Mouse (Mus musculus): ENCODE results near the gene Fgd2.
"Not testable (repeated sequence)": the region's sequence is repeated elsewhere in the genome, so short reads cannot be mapped to it uniquely, and the experiment has no call there.

The Fgd2 gene

DNA sequence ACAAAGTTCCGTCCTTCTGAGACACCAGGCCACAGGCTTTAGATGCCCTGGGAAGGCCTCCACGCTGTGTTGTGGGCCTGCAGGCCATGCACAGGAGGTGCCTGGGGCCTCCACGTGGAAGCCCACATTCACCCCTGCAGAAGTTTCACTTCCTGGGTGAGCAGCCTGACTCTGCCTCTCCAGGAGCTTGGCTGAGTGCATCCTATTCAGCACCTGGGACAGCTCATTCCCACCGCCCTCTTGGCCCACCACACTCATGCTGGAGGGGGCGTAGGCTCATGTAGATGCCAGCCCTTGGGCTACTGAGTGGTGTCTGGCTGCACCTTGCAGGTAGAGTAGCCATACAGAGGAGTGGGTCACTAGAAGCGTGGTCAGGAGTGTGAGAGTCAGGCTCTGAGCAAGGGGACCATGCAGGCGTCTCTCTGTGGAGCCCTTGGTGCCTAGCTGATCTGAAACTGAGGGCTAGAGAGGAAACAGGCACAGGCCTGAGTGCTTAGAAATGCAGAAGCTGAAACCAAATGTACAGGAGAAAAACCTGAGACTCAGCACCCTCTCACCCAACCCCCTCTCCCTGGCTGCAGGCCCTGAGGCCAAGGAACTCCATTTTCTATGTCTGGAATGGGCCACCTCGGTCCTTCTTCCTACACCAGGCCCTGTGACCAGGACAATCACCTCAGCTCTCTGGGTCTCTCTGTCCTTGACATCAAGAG lies 1.4 kb downstream of the Fgd2 start:
- no peak for DNase-seq (ENCODE audit: low read depth, low spot score)

GRCm38 (mm10) chr17:29363109-29363508 lies 2.4 kb downstream of the Fgd2 start:
- no peak for DNase-seq (ENCODE audit: low read depth, low spot score)

DNA sequence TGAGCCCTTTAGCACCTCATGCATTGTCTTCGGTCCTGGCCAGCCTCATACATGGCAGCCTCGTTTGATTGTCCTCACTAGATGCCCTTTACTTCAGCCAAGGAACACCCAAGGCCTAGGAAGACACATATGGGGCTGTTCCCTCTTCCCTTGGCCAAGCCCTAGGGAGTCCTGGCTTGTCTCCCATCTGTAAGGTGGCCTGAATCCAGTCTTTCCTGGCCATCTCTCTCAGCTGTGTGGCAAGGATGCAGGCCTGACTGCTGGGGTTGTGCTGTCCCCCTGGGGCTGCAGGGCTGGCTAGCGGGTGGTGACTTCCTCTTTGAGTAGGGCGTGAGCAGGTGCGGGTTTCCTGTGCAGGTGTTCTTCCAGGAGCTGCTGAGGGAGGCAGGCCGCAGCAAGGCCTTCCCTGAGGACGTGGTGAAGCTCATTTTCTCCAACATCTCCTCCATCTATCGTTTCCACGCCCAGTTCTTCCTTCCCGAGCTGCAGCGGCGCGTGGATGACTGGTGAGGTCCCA lies 4.4 kb downstream of the Fgd2 start:
- DNase-seq (ENCODE audit: low read depth, low spot score) = no peak

- no peak for DNase-seq (ENCODE audit: low read depth, low spot score)
Measured at GRCm38 (mm10) chr17:29368726-29369125, 8.0 kb downstream of the Fgd2 start.

DNA sequence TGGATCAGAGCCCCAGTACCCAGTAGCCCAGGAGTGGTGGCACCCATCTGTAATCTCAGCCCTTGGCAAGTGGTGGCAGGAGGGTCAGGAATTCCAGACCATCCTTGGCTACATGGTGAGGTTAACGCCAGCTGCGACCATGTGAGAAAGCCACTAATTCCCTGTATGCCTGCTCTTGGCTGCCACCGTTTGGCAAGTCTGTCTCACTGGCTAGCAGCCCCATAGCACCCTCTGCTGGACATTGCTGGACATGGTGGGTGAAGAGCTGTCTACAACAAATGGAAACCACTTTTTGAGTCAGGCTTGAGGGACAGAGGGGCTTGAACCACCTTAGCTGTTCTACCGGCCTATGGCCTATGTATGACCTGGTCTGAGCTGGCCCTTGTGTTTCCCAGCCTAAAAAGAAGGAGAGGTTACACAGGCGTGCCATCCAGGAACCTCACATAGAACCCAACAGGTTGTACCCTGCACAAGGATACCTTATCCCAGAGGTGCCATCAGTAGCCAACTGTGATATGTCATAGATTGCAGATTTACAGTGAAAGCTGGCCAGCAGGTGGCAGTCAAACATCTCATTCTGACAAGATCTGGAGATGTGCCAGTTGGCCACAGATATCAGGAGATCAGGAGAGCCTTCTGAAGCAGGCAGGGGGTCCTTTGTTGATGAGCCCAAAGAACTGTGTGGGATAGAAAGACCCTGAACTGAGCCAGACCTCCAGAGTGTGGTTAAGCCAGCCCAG lies 10.4 kb downstream of the Fgd2 start:
- DNase-seq (ENCODE audit: low read depth, low spot score) = peak; percentile 57

DNA sequence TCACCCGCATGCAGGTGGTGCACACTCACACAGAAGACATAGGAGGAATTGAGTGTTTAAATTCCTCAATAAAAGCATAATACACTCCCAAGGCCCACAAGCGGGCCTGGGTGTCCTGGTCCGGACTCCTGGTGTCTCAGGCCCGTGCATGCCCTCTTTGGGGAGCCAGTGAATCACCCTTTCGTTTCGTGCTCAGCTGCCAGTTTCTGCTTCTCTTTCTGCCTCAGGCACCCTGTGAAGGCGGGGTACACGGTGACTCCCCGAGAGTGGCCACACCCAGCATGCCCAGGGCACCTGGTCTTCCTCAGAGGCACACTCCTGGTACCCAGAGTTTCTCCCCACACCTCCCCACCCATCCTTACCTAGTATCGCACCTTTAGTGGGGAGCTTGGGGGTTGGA lies 15.2 kb downstream of the Fgd2 start:
- DNase-seq (ENCODE audit: low read depth, low spot score) = no peak

- no peak for DNase-seq (ENCODE audit: low read depth, low spot score)
Measured at GRCm38 (mm10) chr17:29378056-29378455, 17.3 kb downstream of the Fgd2 start.

DNA sequence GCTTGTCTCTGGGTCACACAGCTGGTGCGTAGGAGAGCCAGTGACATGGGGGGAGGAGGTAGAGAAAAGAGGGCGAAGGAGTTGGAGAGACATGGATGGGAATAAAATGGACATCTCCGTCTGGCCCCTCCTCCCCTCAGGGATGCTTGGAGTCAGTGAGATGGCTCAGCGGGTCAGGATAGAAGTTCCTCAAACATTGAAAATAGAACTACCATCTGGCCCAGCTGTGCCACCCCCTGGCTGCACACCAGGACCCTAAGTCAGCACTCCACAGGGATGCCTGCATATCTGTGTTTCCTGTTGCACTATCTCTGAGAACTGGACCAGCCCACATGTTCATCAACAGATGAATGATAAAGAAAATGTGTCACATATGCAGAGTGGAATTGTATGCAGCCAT lies 19.5 kb downstream of the Fgd2 start:
- DNase-seq (ENCODE audit: low read depth, low spot score) = no peak

GRCm38 (mm10) chr17:29381472-29381871 lies 20.8 kb downstream of the Fgd2 start:
- no peak for DNase-seq (ENCODE audit: low read depth, low spot score)

GRCm38 (mm10) chr17:29382417-29382816 lies 21.7 kb downstream of the Fgd2 start:
- no peak for DNase-seq (ENCODE audit: low read depth, low spot score)

GRCm38 (mm10) chr17:29383923-29384322 lies 23.2 kb downstream of the Fgd2 start:
- no peak for DNase-seq (ENCODE audit: low read depth, low spot score)

DNA sequence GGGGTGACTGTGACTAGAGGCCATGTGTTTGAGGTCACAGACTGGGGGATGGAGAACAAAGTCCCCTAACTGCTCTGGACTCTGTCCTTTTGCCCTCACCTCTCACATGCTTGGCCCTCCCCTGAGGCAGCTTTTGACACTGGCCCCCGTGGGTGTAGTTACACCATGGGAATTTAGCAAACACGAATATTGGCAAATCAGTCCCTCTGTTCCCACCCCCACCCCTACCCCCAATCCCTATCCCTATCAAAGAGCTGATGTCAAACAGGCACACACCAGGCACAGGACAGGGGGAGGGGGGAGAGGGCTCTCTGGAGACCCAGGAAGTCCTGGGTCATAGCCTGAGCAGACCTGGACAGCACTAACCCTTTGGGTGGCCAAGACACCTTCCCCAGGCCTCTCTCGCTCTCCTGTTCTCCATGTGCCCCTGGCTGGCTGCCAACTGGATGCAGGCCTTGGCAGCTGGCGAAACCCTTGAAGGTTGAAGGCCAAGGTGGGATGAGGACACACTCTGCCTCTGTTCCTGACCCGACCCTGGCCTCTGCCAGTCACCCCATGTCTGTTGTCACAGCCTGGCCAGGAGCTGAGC lies 24.2 kb downstream of the Fgd2 start:
- DNase-seq (ENCODE audit: low read depth, low spot score) = no peak

- DNase-seq (ENCODE audit: low read depth, low spot score) = no peak
Measured at GRCm38 (mm10) chr17:29385746-29386145, 25.0 kb downstream of the Fgd2 start.

GRCm38 (mm10) chr17:29388978-29389377 lies 28.3 kb downstream of the Fgd2 start:
- no peak for DNase-seq (ENCODE audit: low read depth, low spot score)

GRCm38 (mm10) chr17:29391280-29391679 lies 30.6 kb downstream of the Fgd2 start:
- DNase-seq (ENCODE audit: low read depth, low spot score) = no peak

DNA sequence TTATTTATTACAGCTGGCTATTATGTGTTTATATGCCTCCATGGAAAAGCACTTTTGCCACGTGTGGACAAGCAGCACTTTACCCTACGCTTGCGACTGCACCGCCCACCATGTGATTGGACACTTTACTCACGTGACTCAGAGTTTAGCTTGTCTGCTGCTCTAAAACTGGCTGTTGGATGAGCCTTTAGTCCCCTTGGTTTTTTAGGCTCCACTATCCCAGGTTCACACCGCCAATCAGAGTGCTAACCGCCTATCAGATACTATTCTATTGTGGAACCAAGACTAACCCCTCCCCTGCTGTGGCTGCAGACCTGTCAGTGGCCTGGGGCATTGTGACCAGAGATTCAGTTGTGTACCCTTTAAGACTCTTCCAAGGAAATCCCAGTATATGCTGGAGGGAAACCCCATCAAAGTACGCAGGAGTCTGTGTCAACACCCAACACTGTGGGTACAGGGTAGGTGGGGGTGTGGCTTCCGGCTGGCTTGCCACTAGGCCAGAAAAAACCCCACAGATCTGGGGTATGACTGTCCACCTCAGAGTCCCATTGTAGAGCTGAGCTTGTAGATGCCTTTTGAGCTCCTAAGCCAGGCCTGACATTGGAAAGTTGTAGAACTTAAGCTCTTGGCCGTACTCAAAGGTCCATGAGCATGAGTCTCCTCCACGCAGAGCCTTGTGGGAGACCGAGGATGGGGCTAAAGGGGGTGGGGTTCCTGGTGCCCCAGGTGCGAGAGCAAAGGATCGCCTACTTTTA lies 32.8 kb downstream of the Fgd2 start:
- no peak for DNase-seq (ENCODE audit: low read depth, low spot score)

- no peak for DNase-seq (ENCODE audit: low read depth, low spot score)
Measured at GRCm38 (mm10) chr17:29394106-29394760, 33.5 kb downstream of the Fgd2 start.

- not testable (repeated sequence) for DNase-seq (ENCODE audit: low read depth, low spot score)
Measured at GRCm38 (mm10) chr17:29394761-29395160, 34.0 kb downstream of the Fgd2 start.

DNA sequence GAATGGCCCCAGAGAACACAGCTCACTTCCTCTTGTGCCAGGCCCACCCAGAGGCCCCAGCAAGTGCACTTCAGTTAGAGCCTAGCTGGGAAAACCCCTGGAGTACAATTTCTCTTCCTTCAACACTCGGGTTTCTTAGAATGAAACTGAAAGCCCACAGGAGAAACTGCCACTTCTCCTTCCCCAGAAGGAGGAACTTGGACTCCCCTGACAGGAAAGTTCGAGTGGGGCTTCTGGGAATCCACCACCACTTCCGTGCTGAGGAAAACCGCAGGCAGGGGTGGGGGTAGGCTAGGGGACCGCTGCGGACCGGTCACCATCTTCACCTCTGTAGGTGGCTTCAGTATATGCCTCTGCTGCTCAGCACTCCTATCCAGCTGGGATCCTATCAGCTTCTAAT lies 34.7 kb downstream of the Fgd2 start:
- no peak for DNase-seq (ENCODE audit: low read depth, low spot score)

DNA sequence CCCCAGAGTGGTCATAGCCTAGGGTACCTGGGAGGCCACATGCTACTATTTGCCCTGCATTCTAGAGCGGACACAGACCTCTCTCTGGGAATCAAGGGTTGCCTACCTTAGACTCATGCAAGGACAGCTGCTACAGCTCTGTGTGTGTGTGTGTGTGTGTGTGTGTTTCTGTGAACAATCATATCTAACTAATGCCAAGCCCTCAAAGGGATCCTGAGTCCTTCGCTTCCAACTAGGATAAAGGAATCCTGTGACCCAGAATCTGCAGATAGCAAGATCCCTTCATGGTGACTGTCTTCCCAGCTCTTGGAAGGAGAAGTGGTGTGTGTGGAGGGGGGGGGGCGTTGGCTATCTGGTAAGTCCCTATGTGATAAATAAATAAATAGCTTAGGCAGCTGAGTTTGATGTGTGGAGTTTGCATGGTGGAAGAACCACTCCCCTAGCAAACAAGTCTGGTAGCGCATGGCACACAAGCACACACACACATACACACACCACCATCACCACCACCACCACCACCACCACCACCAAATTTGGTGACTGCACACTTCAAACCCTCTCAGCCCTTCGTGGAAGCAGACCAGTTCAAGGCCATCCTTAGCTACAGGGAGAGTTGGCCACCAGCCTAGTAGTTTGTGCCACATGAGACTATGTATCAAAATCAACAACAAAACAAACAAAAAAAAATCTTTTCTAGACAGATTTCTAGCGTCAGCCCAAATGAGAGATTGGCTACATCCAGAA lies 35.5 kb downstream of the Fgd2 start:
- no peak for DNase-seq (ENCODE audit: low read depth, low spot score)

DNA sequence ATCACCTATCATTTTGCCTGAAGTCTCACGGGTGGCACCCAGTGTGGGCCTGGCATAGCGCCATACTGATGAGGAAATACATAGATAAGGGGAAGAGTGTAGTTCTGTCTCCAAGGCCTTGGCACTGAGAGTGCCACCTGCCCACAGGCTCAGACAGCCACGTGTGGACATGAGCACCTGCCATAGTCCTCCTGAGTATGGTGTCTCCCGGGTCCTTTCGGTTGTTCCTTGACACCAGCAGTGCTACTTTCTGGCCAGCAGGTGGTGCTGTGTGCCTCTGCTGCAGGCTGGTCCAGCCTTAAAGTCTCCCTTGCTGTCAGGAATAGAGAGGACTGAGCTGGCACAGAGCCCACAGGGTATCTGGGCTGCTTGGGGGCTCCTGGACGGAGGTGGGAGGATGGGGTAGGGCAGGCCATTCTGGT lies 36.1 kb downstream of the Fgd2 start:
- peak; percentile 50 for DNase-seq (ENCODE audit: low read depth, low spot score)
